Mouse (Mus musculus): ENCODE data around the gene Tmem238.

- no peak for TF ChIP-seq CTCF (IDR thresholded peaks at IDR 0.05; ENCODE audit: borderline replicate concordance, insufficient read depth, low read length)
- TF ChIP-seq POLR2A (IDR thresholded peaks at IDR 0.05; ENCODE audit: low read depth, low read length) = no peak
These were observed 7.3 kb downstream of the Tmem238 start for GRCm38 (mm10) chr7:4782130-4782529.

All from embryonic fibroblast, embryonic 13.5 days (primary cell).